Mouse (Mus musculus) myocyte (in vitro differentiated cells): ENCODE measurements around the gene H2-Q10.

ENCODE experiments used
- CEBPB ChIP-seq: IDR thresholded peaks from 2 replicates; pipeline ENCODE4 v1.6.1; 2011; ENCODE audit warnings: mild to moderate bottlenecking, moderate library complexity; ENCODE audit not compliant: poor library complexity, insufficient read depth, severe bottlenecking
- REST ChIP-seq: IDR thresholded peaks from one replicate; pipeline ENCODE4 v1.6.1; 2011; ENCODE audit warnings: mild to moderate bottlenecking, control low read depth, moderate library complexity; ENCODE audit not compliant: insufficient read depth, insufficient read length

DNA sequence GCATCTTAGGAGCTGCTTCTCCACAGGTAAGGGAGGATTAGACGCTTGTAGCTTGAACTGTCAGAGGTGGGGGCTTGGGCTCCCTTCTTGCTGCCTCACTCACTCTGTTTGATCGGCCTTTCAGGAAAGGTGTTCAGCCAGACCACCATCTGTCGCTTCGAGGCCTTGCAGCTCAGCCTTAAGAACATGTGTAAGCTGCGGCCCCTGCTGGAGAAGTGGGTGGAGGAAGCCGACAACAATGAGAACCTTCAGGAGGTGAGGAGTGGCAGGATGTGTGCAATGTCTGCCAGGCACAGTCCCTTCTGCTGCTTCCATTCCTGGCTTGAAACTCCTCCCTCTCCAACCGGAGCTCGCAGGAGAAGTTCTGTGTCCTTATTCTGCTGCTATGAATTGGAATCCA is 39.4 kb downstream of the H2-Q10 start:
- TF ChIP-seq CEBPB: no peak
- TF ChIP-seq REST: no peak
